Mouse (Mus musculus): ENCODE results near the gene Ltf.

DNA sequence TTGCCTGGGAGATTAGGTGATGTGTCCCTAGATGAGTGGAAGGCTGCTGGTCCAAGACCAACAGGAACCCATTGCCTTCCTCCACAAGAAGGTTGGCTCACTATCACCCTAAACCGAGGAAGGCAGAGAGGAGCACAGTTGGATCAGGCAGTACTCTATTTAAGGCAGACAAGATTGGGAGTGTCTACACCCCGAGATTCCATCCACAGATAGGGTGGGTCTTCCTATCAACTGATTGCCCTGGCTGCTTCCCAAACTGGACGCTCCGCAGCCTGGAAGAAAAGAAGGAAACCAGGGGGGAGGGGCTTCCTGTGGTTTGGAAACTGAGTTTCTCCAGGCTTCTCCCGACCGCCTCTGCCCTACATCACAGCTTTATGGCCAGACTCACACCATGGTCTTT lies 28.9 kb upstream of the Ltf start, which contains the start of gene Rtp3:
- no peak for TF ChIP-seq CTCF (IDR thresholded peaks at IDR 0.05; ENCODE audit: low read depth)
- TF ChIP-seq EP300 (optimal IDR thresholded peaks at IDR 0.05): no peak
